Mouse (Mus musculus) heart, postnatal 0 days (tissue): Measurements from ENCODE around the gene Slc40a1.

Source experiments
- CTCF ChIP-seq: IDR thresholded peaks from 2 replicates; pipeline ENCODE4 v1.5.1; 2016; ENCODE audit warnings: antibody characterized with exemption, control low read depth, low read depth
- EP300 ChIP-seq: IDR thresholded peaks from 2 replicates; pipeline ENCODE4 v1.6.1; 2016; ENCODE audit warnings: antibody characterized with exemption, low read depth

- TF ChIP-seq CTCF = no peak
- TF ChIP-seq EP300 = no peak
Measured at GRCm38 (mm10) chr1:45914236-45914635, 12.1 kb downstream of the Slc40a1 start.
